Mouse (Mus musculus) testis, adult 2 months (tissue): Measurements from ENCODE around the gene Pank1. TPM values are rescaled to one million over a fixed set of nuclear protein-coding genes. Genes with fewer than 3 reads are reported as not detected.
A peak's percentile ranks its signal among the peaks of the same experiment; 100 is the strongest.

Source experiments
- H3K27ac ChIP-seq: fragments of 200-500 bp; 2 replicates; pipeline ENCODE4 v1.5.1; 2012; ENCODE audit warnings: low read depth, low read length; ENCODE audit not compliant: control insufficient read depth, insufficient read depth
- H3K27me3 ChIP-seq: fragments of 200-500 bp; 2 replicates; pipeline ENCODE4 v1.6.1; 2012; ENCODE audit warnings: mild to moderate bottlenecking, low read length, moderate library complexity; ENCODE audit not compliant: control insufficient read depth, insufficient read depth
- H3K36me3 ChIP-seq: fragments of 200-500 bp; 2 replicates; pipeline ENCODE4 v1.6.1; 2012; ENCODE audit warnings: mild to moderate bottlenecking, low read length; ENCODE audit not compliant: control insufficient read depth, insufficient read depth
- H3K4me1 ChIP-seq: fragments of 200-500 bp; 2 replicates; pipeline ENCODE4 v1.6.1; 2012; ENCODE audit warnings: low read length; ENCODE audit not compliant: control insufficient read depth, insufficient read depth
- H3K4me3 ChIP-seq: fragments of 200-500 bp; 2 replicates; pipeline ENCODE4 v1.5.1; 2012; ENCODE audit warnings: low read depth, mild to moderate bottlenecking, low read length, moderate library complexity, mixed read lengths; ENCODE audit not compliant: control insufficient read depth
- CTCF ChIP-seq: fragments of 200-500 bp; IDR thresholded peaks from 2 replicates; pipeline ENCODE4 v1.5.1; 2012; ENCODE audit warnings: low read depth, mild to moderate bottlenecking, inconsistent platforms, low read length, moderate library complexity; ENCODE audit not compliant: control insufficient read depth, insufficient read depth, insufficient replicate concordance
- POLR2A ChIP-seq: fragments of 200-500 bp; IDR thresholded peaks from 2 replicates; pipeline ENCODE4 v1.6.1; 2012; ENCODE audit warnings: low read depth, mild to moderate bottlenecking, inconsistent platforms, low read length, moderate library complexity; ENCODE audit not compliant: control insufficient read depth
- polyA plus RNA-seq: library from polyadenylated mRNA; depleted of rRNA; stranded (reverse); fragments of >200 nt; gene quantifications from 2 replicates; pipeline ENCODE4 v1.2.3, GENCODE M21; 2012

Pank1 gene
- polyA plus RNA-seq, 1 experiment: 6.4 TPM

DNA sequence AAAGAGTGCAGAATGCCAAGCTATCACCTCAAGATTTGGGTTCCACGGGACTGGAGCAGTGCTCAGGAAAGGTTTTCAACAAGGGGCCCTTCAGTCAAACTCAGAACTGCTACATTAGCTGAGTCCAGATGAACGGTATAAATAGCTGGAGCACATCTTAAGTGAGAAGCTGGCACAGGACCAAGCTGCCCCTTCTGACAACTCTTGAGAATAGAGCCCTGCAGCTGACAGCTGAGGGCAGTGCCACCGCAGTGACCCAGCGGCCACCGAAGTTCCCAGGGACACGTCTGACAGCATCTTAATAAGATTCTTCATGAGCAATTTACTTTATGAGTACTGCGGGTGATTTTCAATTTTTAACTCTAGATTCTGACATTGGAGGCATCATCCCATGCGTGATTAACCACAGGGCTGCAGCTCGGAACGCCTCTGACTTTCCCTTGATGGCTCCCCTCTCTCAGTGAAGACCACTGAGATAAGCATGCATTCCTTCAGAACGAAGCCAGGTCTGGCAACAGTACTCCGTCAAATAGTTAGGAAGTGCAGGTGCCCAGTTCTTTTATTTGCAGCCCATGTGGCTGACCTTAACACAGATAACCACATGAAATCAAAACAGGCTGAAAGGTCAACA, 23.1 kb downstream of the Pank1 start:
- H3K27me3 ChIP-seq: no peaks in the 10 kb centered on the region
- no peak overlapping the region for H3K4me3 ChIP-seq
- no peaks in the 10 kb centered on the region; the same call in 1 of the 2 replicates for H3K4me1 ChIP-seq
- H3K27ac ChIP-seq: peak overlapping the region; percentile 60
- TF ChIP-seq CTCF: no peak
- no peak for TF ChIP-seq POLR2A
- H3K36me3 ChIP-seq: no peaks in the 10 kb centered on the region

DNA sequence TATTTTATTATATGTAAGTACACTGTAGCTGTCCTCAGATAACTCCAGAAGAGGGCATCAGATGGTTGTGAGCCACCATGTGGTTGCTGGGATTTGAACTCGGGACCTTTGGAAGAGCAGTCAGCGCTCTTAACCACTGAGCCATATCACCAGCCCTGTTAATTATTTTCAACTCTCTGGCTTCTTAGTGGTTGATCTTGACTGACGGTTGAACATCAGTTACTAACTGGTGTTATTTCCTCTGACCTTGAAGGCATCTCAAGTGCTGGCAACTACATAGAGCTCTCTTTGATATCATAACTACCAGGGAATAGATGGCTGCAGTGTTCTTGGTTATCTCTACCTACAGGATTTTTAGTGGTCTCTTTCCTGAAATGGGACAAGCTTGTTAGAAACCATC, 28.1 kb downstream of the Pank1 start:
- no peaks in the 10 kb centered on the region for H3K36me3 ChIP-seq
- no peaks in the 10 kb centered on the region for H3K27me3 ChIP-seq
- peaks cover 2% of the 10 kb centered on the region for H3K4me1 ChIP-seq
- TF ChIP-seq CTCF (no peak), POLR2A (no peak)
- H3K27ac ChIP-seq: no peak overlapping the region
- H3K4me3 ChIP-seq: no peak overlapping the region

DNA sequence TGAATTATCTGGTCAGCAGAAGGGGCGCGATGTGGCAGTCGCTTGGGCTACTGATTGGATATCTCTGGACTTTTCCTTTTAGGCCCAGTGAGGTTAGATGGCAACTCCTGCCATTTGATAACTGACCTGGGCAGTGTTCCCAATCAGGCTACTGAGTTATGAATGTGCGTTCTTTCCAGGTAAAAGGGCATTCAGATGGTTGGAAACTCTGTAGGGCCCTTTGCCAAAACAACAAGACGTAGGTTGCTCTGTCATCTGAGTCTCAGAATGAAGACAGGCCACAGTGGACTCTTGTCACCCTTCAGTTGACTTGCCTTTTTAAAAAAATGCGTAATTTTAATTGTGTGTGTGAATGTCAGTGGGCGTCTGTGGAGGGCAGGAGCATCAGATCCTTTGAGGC, 29.8 kb downstream of the Pank1 start:
- H3K4me1 ChIP-seq: peaks cover 5% of the 10 kb centered on the region
- H3K27ac ChIP-seq: no peak overlapping the region
- no peak overlapping the region for H3K4me3 ChIP-seq
- TF ChIP-seq CTCF (no peak), POLR2A (no peak)
- H3K27me3 ChIP-seq: no peaks in the 10 kb centered on the region
- H3K36me3 ChIP-seq: no peaks in the 10 kb centered on the region

DNA sequence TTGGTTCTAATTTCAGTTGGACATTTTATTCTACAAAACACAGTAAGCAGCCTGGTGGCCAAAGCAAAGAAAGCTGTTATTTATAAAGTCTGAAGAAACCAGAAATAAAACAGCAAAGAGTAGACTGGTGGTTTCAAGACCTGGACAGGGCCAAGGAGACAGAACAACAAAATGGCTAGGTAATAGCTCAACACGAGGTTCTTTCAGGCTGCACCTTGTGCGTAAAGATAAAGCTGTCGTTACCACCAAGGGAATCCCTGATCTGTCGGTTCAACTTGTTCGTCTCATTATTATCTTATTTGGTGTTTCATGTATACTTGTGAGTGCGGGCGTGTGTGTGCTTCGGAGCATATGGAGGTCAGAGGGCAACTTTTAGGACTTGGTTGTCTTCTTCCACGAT, 31.1 kb downstream of the Pank1 start:
- peaks cover 5% of the 10 kb centered on the region for H3K4me1 ChIP-seq
- H3K27ac ChIP-seq: no peak overlapping the region
- H3K4me3 ChIP-seq: no peak overlapping the region
- H3K36me3 ChIP-seq: no peaks in the 10 kb centered on the region
- no peak for TF ChIP-seq CTCF
- no peak for TF ChIP-seq POLR2A
- no peaks in the 10 kb centered on the region for H3K27me3 ChIP-seq

DNA sequence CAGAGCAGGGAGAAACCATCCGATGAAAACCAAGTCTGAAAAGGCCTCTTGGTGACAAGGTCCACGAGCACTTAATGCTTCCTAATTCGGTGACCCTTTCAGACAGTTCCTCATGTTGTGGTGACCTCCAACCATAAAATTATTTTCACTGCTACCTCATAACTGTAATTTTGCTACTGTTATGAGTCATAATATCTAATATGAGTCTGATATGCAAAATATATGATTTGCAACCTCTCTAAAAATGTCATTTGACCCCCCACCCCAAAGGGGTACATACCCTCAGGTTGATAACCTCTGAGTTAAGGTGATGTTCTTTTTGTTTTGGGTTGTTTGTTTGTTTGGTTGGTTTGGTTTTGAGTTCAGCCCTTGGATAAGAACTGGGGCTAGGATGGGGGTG, 32.2 kb downstream of the Pank1 start:
- Histone ChIP-seq H3K27me3 (no peaks in the 10 kb centered on the region), H3K4me1 (peaks cover 5% of the 10 kb centered on the region), H3K27ac (no peak overlapping the region), H3K4me3 (no peak overlapping the region), H3K36me3 (no peaks in the 10 kb centered on the region)
- TF ChIP-seq POLR2A (no peak), CTCF (no peak)

DNA sequence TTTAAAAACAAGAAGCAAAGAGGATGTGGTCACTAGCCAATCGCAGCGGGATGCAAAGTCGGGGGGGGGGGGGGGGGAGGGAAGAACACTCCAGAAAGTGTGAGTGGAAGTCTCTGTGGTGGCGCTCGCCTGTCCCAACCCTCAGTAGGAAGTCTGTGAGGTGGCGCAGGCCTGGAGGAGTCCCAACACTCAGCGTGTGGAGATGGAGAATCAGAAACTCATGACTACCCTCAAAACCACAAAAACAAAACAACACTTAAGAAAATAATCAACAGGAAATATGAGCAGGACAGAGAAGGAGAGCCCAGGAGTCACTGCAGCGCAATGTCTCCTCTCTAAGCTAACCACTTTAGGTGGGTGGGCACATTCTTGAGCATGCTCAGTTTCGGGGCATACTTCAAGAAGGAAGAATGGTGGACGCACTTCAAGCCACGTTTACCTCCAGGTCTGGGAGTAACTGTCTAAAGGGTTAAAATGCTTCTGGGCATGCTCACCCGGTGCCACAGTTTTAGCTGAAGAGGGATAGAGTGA, 32.7 kb downstream of the Pank1 start:
- Histone ChIP-seq H3K36me3 (no peaks in the 10 kb centered on the region), H3K27ac (no peak overlapping the region), H3K4me3 (no peak overlapping the region), H3K27me3 (no peaks in the 10 kb centered on the region), H3K4me1 (peaks cover 5% of the 10 kb centered on the region)
- TF ChIP-seq POLR2A (no peak), CTCF (no peak)

DNA sequence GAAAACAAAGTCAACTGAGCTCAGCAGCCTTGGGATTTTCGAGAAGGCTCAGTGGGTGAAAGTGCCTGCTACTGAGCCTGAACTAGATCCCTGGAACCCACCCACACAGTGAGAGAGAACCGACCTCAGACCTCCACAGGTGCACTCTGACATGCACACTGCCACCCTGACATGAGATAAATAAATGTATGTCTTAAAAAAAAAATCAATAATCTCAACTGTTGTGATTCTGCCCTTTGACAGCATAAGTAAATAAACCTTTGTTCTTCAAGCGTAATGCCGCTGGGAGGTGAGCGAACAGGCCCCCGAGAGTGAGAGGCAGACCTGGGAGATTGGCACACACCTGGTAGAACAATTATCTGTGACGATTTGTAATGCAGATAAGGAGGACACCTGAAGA, 33.2 kb downstream of the Pank1 start:
- H3K4me3 ChIP-seq: no peak overlapping the region
- no peak for TF ChIP-seq CTCF
- TF ChIP-seq POLR2A: no peak
- H3K36me3 ChIP-seq: no peaks in the 10 kb centered on the region
- peaks cover 5% of the 10 kb centered on the region for H3K4me1 ChIP-seq
- H3K27ac ChIP-seq: no peak overlapping the region
- H3K27me3 ChIP-seq: no peaks in the 10 kb centered on the region
